Mouse (Mus musculus): ENCODE measurements around the gene Gm12695. TPM values are rescaled to one million over a fixed set of nuclear protein-coding genes. Genes with fewer than 3 reads are reported as not detected.

The Gm12695 gene
- not detected in 2 replicates for polyA plus RNA-seq (2016; fragmentation: Nextera tagmentation; extraction: Ambion mirVana)

DNA sequence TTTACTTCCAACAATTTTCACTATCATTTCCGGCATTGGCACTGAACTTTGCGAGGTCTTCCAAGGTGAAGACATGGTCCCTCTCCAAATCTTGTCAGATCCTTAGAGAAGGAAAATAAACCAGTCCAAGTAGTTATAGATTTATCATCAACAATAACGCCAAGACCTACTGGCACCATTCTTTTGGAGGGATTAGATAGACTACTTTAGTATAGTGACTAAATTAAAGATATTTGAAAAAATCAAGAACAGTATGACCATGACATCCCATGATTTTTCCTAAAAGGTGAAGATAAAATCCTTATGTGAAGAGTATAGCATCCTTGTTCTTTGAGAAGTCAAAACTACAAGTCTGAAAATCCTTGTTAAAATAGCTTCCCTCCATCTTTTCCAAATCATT lies at the start of gene Gm12695:
Gene Gm12695, minus strand, starts transcription at position 101 of the 400 bp plus-strand sequence.
- ATAC-seq: no peak
- H3K9me3 ChIP-seq (replicated peaks): no peaks in the 10 kb centered on the region
- H3K27me3 ChIP-seq (replicated peaks): no peaks in the 10 kb centered on the region
- no peak within 1 kb of the TSS for H3K4me2 ChIP-seq
- no peaks in the 10 kb centered on the region for H3K36me3 ChIP-seq
- no peak within 1 kb of the TSS for H3K4me3 ChIP-seq
- H3K4me1 ChIP-seq: no peaks in the 10 kb centered on the region
- no peak within 1 kb of the TSS for H3K27ac ChIP-seq
- 70% methylated on average over 3 of the region's 3 CpGs for WGBS (ENCODE audit: insufficient replicate concordance)
- H3K9ac ChIP-seq: no peak within 1 kb of the TSS

DNA sequence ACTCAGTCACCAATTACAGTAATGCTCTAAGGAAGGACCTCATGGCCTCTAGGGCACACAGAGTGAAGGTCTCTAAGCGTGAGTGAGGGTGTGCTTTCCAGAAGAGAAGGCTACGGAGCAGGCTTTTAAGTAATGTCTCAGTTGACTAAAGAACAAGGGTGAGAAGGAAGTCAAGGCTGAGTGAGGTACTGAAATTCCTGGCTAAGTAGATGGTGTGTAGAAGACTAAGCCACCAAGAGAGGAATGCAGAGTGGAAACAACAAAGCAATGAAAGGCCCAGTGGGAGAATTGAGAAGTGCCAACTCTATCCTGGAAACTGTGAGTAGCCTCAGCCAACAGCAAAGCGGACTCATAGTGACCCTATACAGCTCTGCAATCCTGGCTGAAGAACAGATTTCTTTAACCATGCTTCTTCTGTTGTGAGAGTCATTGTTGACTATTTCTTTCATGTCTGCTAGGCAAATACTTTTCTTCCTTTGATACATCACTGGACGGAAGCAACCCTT lies 40.6 kb upstream of the Gm12695 start:
- Histone ChIP-seq H3K36me3 (no peaks in the 10 kb centered on the region), H3K4me2 (no peak overlapping the region), H3K4me3 (no peak overlapping the region), H3K27ac (no peak overlapping the region), H3K4me1 (no peaks in the 10 kb centered on the region), H3K27me3 (replicated peaks) (no peaks in the 10 kb centered on the region), H3K9ac (no peak overlapping the region), H3K9me3 (replicated peaks) (no peaks in the 10 kb centered on the region)
- 66% methylated on average over 4 of the region's 4 CpGs for WGBS (ENCODE audit: insufficient replicate concordance)
- no peak for ATAC-seq

DNA sequence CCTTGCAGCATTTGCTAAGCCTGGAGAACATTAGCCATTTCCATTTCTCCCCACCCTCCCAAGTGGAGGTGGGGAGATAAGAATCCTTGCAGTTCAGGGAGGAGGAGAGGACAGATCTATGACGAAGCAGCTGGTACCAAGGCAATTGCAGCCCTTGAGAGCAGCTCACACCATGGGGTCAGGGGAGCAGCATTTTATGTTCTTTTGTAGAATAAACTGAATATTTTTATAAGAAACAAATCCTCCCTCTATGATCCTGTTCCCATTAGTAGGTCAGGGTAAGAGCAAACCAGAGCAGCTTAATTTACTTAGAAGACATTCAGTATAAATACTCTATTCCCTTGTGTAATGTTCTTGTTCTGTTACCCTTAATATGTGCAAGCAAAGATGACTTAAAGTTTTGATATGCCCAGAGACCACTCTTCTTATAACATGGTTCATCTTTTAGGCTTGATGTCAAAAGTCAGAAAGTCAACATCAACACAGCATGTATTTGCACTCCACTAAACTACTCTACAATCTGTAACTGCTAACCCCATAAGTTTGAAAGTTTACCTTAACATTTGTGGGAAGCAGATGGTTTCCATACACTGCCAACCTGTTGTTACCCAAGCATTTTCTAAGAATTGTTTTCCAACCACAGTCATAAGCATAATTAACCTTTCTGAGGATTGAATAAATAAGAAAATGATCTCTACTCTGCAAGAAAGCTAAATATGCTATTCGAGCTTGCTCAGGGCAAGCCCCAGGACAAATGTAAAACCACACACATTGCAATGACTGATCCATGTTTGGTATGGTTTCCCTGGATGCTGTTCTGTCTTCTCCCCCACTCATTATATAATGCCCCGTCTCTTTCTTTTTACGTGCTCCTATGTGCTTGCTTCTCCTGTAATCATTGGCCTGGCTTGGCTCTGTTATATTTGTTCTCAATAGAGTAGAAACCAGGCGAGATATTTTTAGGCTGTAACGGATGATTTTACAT lies 22.1 kb upstream of the Gm12695 start:
- 55% methylated on average over 6 of the region's 6 CpGs for WGBS (ENCODE audit: insufficient replicate concordance)

DNA sequence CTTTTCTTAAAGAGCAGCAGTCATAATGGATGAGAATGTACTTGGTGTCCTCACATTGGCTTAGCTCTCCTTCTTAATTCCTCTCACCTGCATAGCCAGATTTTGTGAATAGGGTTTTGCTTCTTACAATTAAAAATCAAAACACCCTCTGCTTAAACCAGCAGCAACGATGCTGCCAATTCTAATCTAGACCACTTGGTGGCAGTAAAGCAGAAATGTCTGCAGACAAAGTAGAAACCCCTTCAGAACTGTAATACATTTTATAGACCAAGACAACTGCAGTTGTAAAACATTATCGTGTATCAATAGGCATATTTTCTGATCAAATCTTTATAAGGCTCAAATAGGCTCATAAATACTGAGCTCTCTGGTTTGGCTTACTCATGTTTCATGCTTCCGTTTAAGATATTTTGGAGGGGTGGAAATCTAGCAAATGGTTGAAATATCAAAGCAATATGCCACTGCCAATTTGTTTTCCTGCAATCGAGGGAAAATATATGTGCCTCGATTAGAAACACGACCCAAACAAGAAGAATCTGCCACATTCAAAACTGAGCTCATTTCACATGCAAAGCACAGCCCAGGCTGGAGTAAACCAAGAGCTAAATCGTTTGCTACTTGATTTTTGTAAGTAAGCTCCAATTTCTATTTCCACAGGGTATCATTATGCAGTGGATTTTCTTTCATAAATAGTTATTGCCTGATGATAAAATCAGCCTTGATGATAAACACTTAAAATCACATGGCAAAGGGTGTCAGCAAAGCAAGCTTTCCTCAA lies 14.6 kb upstream of the Gm12695 start:
- 32% methylated on average over 7 of the region's 7 CpGs for WGBS (ENCODE audit: insufficient replicate concordance)
- Histone ChIP-seq H3K9ac (no peak overlapping the region), H3K9me3 (replicated peaks) (no peaks in the 10 kb centered on the region), H3K27ac (no peak overlapping the region), H3K4me3 (no peak overlapping the region), H3K4me2 (no peak overlapping the region), H3K36me3 (no peaks in the 10 kb centered on the region), H3K27me3 (replicated peaks) (no peaks in the 10 kb centered on the region), H3K4me1 (no peaks in the 10 kb centered on the region)
- ATAC-seq: no peak

More for the DNA sequence above, 22.1 kb upstream of the Gm12695 start:
- H3K4me2 ChIP-seq: no peak overlapping the region
- no peak for ATAC-seq
- no peak overlapping the region for H3K4me3 ChIP-seq
- H3K9me3 ChIP-seq (replicated peaks): no peaks in the 10 kb centered on the region
- H3K4me1 ChIP-seq: no peaks in the 10 kb centered on the region
- H3K27me3 ChIP-seq (replicated peaks): no peaks in the 10 kb centered on the region
- no peak overlapping the region for H3K9ac ChIP-seq
- H3K36me3 ChIP-seq: no peaks in the 10 kb centered on the region
- no peak overlapping the region for H3K27ac ChIP-seq

DNA sequence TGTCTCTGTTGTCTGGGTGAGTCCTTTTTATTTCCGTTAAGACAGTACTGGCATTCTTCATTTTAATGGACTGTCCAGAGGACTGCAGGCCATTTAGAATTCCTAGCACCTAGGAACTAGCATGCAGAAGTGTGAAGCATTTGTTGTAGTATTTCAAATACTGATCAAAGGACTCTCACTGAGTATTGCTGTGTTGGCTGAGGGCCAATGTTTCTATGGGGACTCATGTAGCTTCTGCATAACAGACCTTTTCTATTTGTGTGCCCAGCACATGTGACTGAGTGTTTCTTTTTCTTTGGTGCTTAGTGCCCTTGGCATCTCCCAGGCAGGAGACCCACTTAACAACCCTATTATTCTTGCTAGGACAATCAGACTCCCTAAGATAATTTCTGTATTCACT lies 12.6 kb upstream of the Gm12695 start:
- Histone ChIP-seq H3K4me1 (no peaks in the 10 kb centered on the region), H3K27me3 (replicated peaks) (no peaks in the 10 kb centered on the region), H3K4me3 (no peak overlapping the region), H3K27ac (no peak overlapping the region), H3K36me3 (no peaks in the 10 kb centered on the region), H3K9ac (no peak overlapping the region), H3K9me3 (replicated peaks) (no peaks in the 10 kb centered on the region), H3K4me2 (no peak overlapping the region)
- WGBS (ENCODE audit: insufficient replicate concordance): 73% methylated on average over 1 of the region's 1 CpGs
- no peak for ATAC-seq

DNA sequence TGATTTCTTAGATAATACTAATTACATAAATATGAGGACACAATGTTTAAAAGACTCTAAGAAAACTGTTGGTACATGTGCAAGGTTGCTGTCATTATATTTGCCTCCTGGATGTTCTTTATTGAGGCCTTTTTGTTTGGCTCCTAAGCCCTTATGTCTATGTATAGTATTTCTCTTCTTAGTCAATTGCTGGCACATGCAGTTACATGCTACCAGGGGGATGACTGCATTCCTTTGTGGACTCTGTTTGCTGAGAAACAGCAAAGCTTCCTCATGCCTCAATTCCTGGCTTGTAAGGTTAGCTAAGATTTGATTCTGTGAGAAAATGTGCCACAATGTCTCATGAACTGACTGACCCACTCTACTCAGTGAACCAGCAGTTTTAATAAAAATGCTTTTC lies 6.3 kb upstream of the Gm12695 start:
- Histone ChIP-seq H3K4me3 (no peak overlapping the region), H3K4me1 (no peaks in the 10 kb centered on the region), H3K36me3 (no peaks in the 10 kb centered on the region), H3K4me2 (no peak overlapping the region), H3K27ac (no peak overlapping the region), H3K27me3 (replicated peaks) (no peaks in the 10 kb centered on the region), H3K9ac (no peak overlapping the region), H3K9me3 (replicated peaks) (no peaks in the 10 kb centered on the region)
- no peak for ATAC-seq

DNA sequence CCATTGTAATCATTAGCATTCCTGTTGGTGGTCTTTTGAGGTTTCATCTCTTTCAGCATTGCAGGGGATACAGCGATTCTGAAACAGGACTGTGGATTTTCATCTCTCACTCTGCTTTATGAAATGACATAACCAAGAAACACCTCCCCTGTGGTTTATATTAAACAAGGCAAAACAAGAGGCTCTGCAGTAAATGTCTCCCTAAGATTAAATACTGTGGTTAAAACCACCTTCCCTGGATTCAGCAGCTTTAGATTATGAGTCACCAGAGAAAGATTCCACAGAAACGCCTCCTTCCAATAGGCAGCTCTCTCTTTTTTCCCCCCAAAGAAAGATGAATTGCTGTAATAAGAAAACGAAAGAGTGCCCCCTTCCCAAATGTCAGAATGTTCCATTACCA lies 4.9 kb upstream of the Gm12695 start:
- no peaks in the 10 kb centered on the region for H3K27me3 ChIP-seq (replicated peaks)
- H3K4me2 ChIP-seq: no peak overlapping the region
- no peaks in the 10 kb centered on the region for H3K4me1 ChIP-seq
- no peaks in the 10 kb centered on the region for H3K9me3 ChIP-seq (replicated peaks)
- H3K4me3 ChIP-seq: no peak overlapping the region
- no peak overlapping the region for H3K27ac ChIP-seq
- H3K9ac ChIP-seq: no peak overlapping the region
- WGBS (ENCODE audit: insufficient replicate concordance): 37% methylated on average over 3 of the region's 3 CpGs
- ATAC-seq: no peak
- H3K36me3 ChIP-seq: no peaks in the 10 kb centered on the region

DNA sequence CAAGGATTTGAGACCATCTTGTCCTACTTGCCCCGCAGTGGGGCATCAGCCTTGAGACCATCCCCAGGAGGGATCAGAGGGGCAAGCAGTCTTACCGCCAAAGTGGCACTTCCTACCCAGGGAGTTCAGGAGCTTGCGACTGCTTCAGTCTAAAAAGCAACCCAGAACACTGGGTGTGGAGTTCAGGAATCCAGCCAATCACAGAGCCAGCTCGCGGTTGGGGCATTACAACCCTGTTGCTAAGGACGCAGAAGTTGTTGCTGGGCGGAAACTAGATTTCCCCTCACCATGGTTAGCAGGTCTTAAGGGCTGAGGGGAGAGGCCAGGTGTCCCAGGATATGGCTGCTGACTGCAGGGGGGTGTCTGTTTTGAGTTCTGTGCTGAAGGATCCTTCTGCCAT lies 1.6 kb upstream of the Gm12695 start:
- Histone ChIP-seq H3K9me3 (replicated peaks) (no peaks in the 10 kb centered on the region), H3K27me3 (replicated peaks) (no peaks in the 10 kb centered on the region), H3K9ac (no peak overlapping the region), H3K4me1 (no peaks in the 10 kb centered on the region), H3K4me3 (no peak overlapping the region), H3K4me2 (no peak overlapping the region), H3K36me3 (no peaks in the 10 kb centered on the region), H3K27ac (no peak overlapping the region)
- no peak for ATAC-seq
- WGBS (ENCODE audit: insufficient replicate concordance): 15% methylated on average over 7 of the region's 7 CpGs

DNA sequence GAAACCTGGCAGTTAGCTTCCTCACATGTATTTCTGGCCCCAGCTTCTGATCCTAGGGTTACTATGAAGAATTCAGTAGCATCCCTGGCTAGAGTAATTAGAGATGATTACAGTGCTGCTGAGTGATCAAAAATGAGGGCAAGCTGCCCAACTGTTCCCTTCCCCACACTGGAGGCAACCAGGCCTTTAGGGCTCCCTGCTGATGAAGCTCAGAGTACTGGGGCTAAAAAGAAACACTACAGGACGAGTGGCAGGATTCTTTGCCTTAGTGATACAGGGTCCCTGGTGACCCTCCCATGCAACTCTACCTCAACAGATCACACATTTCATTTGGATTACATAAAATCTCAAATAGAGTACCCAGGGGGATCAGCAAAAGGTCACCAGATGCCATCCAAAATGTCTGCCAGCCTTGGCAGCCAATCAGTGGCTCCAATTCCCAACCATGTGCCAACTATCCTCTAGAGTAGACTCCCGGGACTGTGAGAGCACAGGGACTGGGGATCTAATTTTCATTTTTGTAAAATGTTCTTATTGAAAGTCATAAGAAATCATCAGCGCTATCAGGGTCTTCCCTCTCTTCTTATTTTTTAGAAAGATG lies 11.9 kb downstream of the Gm12695 start:
- Histone ChIP-seq H3K27me3 (replicated peaks) (no peaks in the 10 kb centered on the region), H3K36me3 (no peaks in the 10 kb centered on the region), H3K9me3 (replicated peaks) (no peaks in the 10 kb centered on the region), H3K9ac (no peak overlapping the region), H3K4me2 (no peak overlapping the region), H3K4me1 (no peaks in the 10 kb centered on the region), H3K4me3 (no peak overlapping the region), H3K27ac (no peak overlapping the region)
- ATAC-seq: no peak
- WGBS (ENCODE audit: insufficient replicate concordance): 58% methylated on average over 3 of the region's 3 CpGs

DNA sequence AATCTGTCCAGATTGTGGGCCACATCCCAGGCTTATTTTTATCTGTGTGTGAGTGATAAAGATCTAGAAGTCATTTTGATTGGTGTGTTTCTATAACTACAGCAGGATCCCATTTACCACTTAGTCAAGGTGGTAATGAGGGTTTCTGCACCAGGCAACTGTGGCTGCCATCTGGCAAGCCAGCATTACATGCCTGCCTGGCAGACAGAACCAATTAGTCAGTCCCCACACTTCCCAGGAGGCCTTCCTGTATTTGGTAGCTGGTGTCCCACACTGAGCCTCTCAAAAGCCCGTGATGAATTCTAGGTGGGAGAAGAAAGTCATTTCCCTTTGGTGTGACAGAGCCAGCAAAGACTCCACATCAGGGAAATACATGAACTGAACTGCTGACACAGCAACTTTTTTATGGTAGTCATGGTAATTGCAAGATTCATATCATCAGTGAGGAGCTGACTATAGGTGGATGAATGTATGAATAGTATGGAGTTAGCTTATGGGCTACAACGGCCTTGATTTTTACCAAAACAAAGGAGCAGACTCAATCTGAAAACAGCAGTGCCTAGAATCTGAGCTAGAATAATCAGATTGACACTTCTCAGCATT lies 18.5 kb downstream of the Gm12695 start:
- ATAC-seq: no peak
- Histone ChIP-seq H3K27me3 (replicated peaks) (no peaks in the 10 kb centered on the region), H3K4me2 (no peak overlapping the region), H3K36me3 (no peaks in the 10 kb centered on the region), H3K4me3 (no peak overlapping the region), H3K9me3 (replicated peaks) (no peaks in the 10 kb centered on the region), H3K4me1 (no peaks in the 10 kb centered on the region), H3K9ac (no peak overlapping the region), H3K27ac (no peak overlapping the region)
- 40% methylated on average over 2 of the region's 2 CpGs for WGBS (ENCODE audit: insufficient replicate concordance)

DNA sequence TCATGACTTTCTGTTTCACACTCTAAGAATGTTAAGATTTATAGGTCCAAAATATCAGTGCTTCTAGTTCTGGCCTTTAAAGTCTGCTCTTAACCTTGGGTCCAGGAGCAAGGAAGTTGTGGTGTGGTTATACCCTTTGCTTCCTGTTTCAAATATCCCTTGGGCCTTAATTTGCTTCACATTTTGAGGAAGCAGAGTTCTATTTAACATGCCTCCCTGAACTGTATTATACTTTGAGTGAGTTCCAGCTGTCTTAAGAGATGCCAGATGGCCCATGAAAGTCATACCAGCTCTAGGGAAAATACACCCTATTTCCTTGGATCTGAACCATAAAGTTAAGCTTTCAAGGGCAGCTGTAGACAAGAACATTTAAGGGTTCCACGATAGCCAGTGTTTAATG lies 33.0 kb downstream of the Gm12695 start:
- no peaks in the 10 kb centered on the region for H3K36me3 ChIP-seq
- H3K27ac ChIP-seq: no peak overlapping the region
- H3K27me3 ChIP-seq (replicated peaks): no peaks in the 10 kb centered on the region
- no peak for ATAC-seq
- no peak overlapping the region for H3K9ac ChIP-seq
- H3K4me1 ChIP-seq: no peaks in the 10 kb centered on the region
- H3K9me3 ChIP-seq (replicated peaks): no peaks in the 10 kb centered on the region
- no peak overlapping the region for H3K4me3 ChIP-seq
- WGBS (ENCODE audit: insufficient replicate concordance): 71% methylated on average over 1 of the region's 1 CpGs
- no peak overlapping the region for H3K4me2 ChIP-seq

All from liver, embryonic 12.5 days (tissue).